Mouse (Mus musculus) midbrain, embryonic 11.5 days (tissue): ENCODE measurements around the gene Otol1. TPM values are rescaled to one million over a fixed set of nuclear protein-coding genes. Genes with fewer than 3 reads are reported as not detected.

Experiments
- ATAC-seq: fragments of 200-750 bp; cut with Nextera tagmentation; 2 replicates; pipeline ENCODE4 v1.8.0; 2017; ENCODE audit warnings: moderate TSS enrichment, moderate library complexity; ENCODE audit not compliant: low FRiP score
- DNase-seq: peaks from one replicate; pipeline ENCODE4 v3.0.0; 2015; ENCODE audit warnings: low spot score; ENCODE audit errors: missing footprints
- H3K27ac ChIP-seq: fragments of 300-500 bp; sonication (generic); 2 replicates; pipeline ENCODE4 v1.5.1; 2014; ENCODE audit warnings: low read depth, low read length
- H3K27me3 ChIP-seq: fragments of 300-500 bp; sonication (generic); 2 replicates; pipeline ENCODE4 v1.6.1; 2014; ENCODE audit warnings: mild to moderate bottlenecking, low read length, moderate library complexity, mixed read lengths; ENCODE audit not compliant: control insufficient read depth, insufficient read depth
- H3K36me3 ChIP-seq: fragments of 300-500 bp; sonication (generic); 2 replicates; pipeline ENCODE4 v1.6.1; 2014; ENCODE audit warnings: mild to moderate bottlenecking, low read length, moderate library complexity, mixed read lengths; ENCODE audit not compliant: control insufficient read depth, insufficient read depth
- H3K4me1 ChIP-seq: fragments of 300-500 bp; sonication (generic); 2 replicates; pipeline ENCODE4 v1.6.1; 2014; ENCODE audit warnings: low read length; ENCODE audit not compliant: control insufficient read depth, insufficient read depth
- H3K4me2 ChIP-seq: fragments of 300-500 bp; sonication (generic); 2 replicates; pipeline ENCODE4 v1.6.1; 2014; ENCODE audit warnings: mild to moderate bottlenecking, moderate library complexity
- H3K4me3 ChIP-seq: fragments of 300-500 bp; sonication (generic); 2 replicates; pipeline ENCODE4 v1.5.1; 2014; ENCODE audit warnings: low read depth, low read length
- H3K9ac ChIP-seq: fragments of 300-500 bp; sonication (generic); 2 replicates; pipeline ENCODE4 v1.6.1; 2014; ENCODE audit warnings: low read length
- H3K9me3 ChIP-seq: fragments of 300-500 bp; sonication (generic); 2 replicates; pipeline ENCODE4 v1.6.1; 2016; ENCODE audit warnings: low read length; ENCODE audit not compliant: control insufficient read depth
- WGBS: fragments of 180-500 bp; shearing (Covaris S2); extraction: QIAGEN DNeasy Blood & Tissue Kit; methylation state at CpG from one replicate; pipeline ENCODE4 v1.1.7; 2014; 5-methylcytosine and 5-hydroxymethylcytosine counted together
- polyA plus RNA-seq: library from polyadenylated mRNA; unstranded; fragments of >200 nt; fragmentation: Nextera tagmentation; extraction: Ambion mirVana; gene quantifications from 2 replicates; pipeline ENCODE4 v1.2.1, GENCODE M21; 2014

The Otol1 gene
- polyA plus RNA-seq, 1 experiment from 2014 or later, result not detected

DNA sequence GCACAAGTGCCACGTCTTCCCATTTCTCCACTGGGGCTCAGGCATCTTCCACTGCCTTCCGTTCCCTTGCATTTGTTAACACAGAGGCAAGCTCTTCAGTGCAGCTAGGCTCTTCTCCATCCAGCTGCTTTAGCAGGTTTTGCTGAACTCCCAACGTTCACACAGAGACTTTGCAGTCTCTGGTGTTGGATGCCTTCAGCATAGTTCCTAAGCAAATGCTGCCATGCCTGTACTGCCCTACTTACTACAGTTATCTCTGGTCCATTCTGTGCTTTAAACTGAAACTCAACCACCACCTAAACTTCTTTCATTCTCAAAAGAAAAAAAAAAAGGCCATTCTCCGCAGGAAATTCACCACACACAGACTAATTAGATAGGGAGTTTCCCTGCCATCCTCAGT is 5.2 kb downstream of the Otol1 start:
- WGBS, result 83% methylated on average over 4 of the region's 4 CpGs
- H3K9me3 ChIP-seq, result no peaks in the 10 kb centered on the region
- H3K4me3 ChIP-seq, result no peak overlapping the region
- no peaks in the 10 kb centered on the region for H3K4me1 ChIP-seq
- H3K36me3 ChIP-seq, result no peaks in the 10 kb centered on the region
- no peak for DNase-seq
- H3K9ac ChIP-seq, result no peak overlapping the region
- ATAC-seq, result no peak
- H3K4me2 ChIP-seq, result no peak overlapping the region
- no peak overlapping the region for H3K27ac ChIP-seq
- no peaks in the 10 kb centered on the region for H3K27me3 ChIP-seq

DNA sequence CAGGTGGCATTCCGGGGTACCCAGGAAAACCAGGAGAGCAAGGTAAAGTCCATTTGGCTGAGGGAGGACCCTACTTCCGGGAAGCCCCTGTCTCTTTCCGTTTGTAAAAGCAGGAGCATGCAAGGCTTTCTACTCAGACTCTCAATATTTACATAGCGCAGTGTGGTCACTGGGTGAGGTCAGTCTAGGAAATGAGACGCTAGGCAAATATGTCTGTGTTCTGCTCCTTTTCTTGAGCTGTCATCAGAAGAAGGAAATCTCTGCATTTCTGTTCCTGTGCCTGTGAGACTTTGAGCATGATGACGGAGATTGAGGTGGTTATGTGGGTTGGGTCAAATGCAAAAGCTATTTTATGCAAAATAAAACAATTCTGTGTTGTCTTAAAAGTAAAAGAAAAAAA is 19.2 kb downstream of the Otol1 start:
- no peak overlapping the region for H3K4me3 ChIP-seq
- peaks cover 5% of the 10 kb centered on the region; the same call in 1 of the 2 replicates for H3K4me1 ChIP-seq
- no peak overlapping the region for H3K4me2 ChIP-seq
- no peaks in the 10 kb centered on the region for H3K9me3 ChIP-seq
- WGBS, result 69% methylated on average over 6 of the region's 6 CpGs
- no peaks in the 10 kb centered on the region for H3K27me3 ChIP-seq
- H3K9ac ChIP-seq, result no peak overlapping the region
- no peaks in the 10 kb centered on the region for H3K36me3 ChIP-seq
- no peak overlapping the region for H3K27ac ChIP-seq
- DNase-seq (no peak), ATAC-seq (no peak)

GRCm38 (mm10) chr3:70029260-70029659 is 21.8 kb downstream of the Otol1 start:
- H3K9me3 ChIP-seq, result no peaks in the 10 kb centered on the region
- H3K4me1 ChIP-seq, result peaks cover 5% of the 10 kb centered on the region; the same call in 1 of the 2 replicates
- no peaks in the 10 kb centered on the region for H3K36me3 ChIP-seq
- ATAC-seq (no peak), DNase-seq (no peak)
- H3K4me2 ChIP-seq, result no peak overlapping the region
- H3K27me3 ChIP-seq, result no peaks in the 10 kb centered on the region
- no peak overlapping the region for H3K4me3 ChIP-seq
- WGBS, result 82% methylated on average over 3 of the region's 3 CpGs
- H3K27ac ChIP-seq, result no peak overlapping the region
- H3K9ac ChIP-seq, result no peak overlapping the region

- Histone ChIP-seq H3K9ac (no peak overlapping the region), H3K4me1 (no peaks in the 10 kb centered on the region), H3K36me3 (no peaks in the 10 kb centered on the region), H3K27me3 (no peaks in the 10 kb centered on the region), H3K4me2 (no peak overlapping the region), H3K4me3 (no peak overlapping the region), H3K9me3 (no peaks in the 10 kb centered on the region), H3K27ac (no peak overlapping the region)
- no peak for DNase-seq
- ATAC-seq, result no peak
- WGBS, result 63% methylated on average over 4 of the region's 4 CpGs
These were observed 28.2 kb downstream of the Otol1 start for GRCm38 (mm10) chr3:70035593-70035992.

Other genes with a start within 250 kb of the Otol1 start
- 0.29 and 0.34 TPM in 2 replicates for gene Sptssb, start 147.7 kb upstream of the Otol1 start, polyA plus RNA-seq